Mouse (Mus musculus) heart, embryonic 14.5 days (tissue): Measurements from ENCODE around the gene Ndufs5. TPM values are rescaled to one million over a fixed set of nuclear protein-coding genes. Genes with fewer than 3 reads are reported as not detected.

Experiments used
- ATAC-seq: fragments of 200-750 bp; cut with Nextera tagmentation; 2 replicates; pipeline ENCODE4 v1.8.0; 2017; ENCODE audit warnings: low read depth, moderate TSS enrichment; ENCODE audit not compliant: insufficient number of reproducible peaks, insufficient read depth, low FRiP score
- H3K27ac ChIP-seq, 2 experiments: fragments of 200-500 bp in 1 of 2; fragments of 300-500 bp in 1 of 2; sonication (generic) in 1 of 2; replicated peaks in 1 of 2; 2 replicates each; pipeline ENCODE4 v1.5.1; 2012 to 2014; ENCODE audit warnings: low read depth in 2 of 2, low read length in 2 of 2, control low read depth in 1 of 2, mild to moderate bottlenecking in 1 of 2, mixed read lengths in 1 of 2; ENCODE audit not compliant: control insufficient read depth in 1 of 2, insufficient read depth in 1 of 2
- H3K27me3 ChIP-seq: fragments of 300-500 bp; sonication (generic); 2 replicates; pipeline ENCODE4 v1.6.1; 2014; ENCODE audit warnings: mild to moderate bottlenecking, low read length, control low read depth; ENCODE audit not compliant: control insufficient read depth, insufficient read depth
- H3K36me3 ChIP-seq: fragments of 300-500 bp; sonication (generic); 2 replicates; pipeline ENCODE4 v1.6.1; 2014; ENCODE audit warnings: mild to moderate bottlenecking, control low read depth, low read length, mixed read lengths; ENCODE audit not compliant: control insufficient read depth, insufficient read depth
- H3K4me1 ChIP-seq, 2 experiments: fragments of 200-500 bp in 1 of 2; fragments of 300-500 bp in 1 of 2; sonication (generic) in 1 of 2; 2 replicates each; pipeline ENCODE4 v1.6.1; 2012 to 2014; ENCODE audit warnings: low read length in 2 of 2, control low read depth in 1 of 2, mixed read lengths in 1 of 2; ENCODE audit not compliant: control insufficient read depth in 2 of 2, insufficient read depth in 2 of 2
- H3K4me2 ChIP-seq: fragments of 300-500 bp; sonication (generic); 2 replicates; pipeline ENCODE4 v1.6.1; 2014; ENCODE audit warnings: mild to moderate bottlenecking, low read length
- H3K4me3 ChIP-seq, 2 experiments: fragments of 200-500 bp in 1 of 2; fragments of 300-500 bp in 1 of 2; sonication (generic) in 1 of 2; 2 replicates each; pipeline ENCODE4 v1.5.1; 2012 to 2014; ENCODE audit warnings: low read length in 2 of 2, mild to moderate bottlenecking in 2 of 2, control low read depth in 1 of 2, low read depth in 1 of 2, moderate library complexity in 1 of 2; ENCODE audit not compliant: control insufficient read depth in 1 of 2, insufficient read depth in 1 of 2
- H3K9ac ChIP-seq: fragments of 300-500 bp; sonication (generic); 2 replicates; pipeline ENCODE4 v1.6.1; 2014; ENCODE audit warnings: mild to moderate bottlenecking, low read length
- H3K9me3 ChIP-seq: fragments of 300-500 bp; sonication (generic); 2 replicates; pipeline ENCODE4 v1.6.1; 2016; ENCODE audit warnings: low read length, control low read depth; ENCODE audit not compliant: control insufficient read depth
- WGBS: fragments of 180-500 bp; shearing (Covaris S2); extraction: QIAGEN DNeasy Blood & Tissue Kit; methylation state at CpG from one replicate; pipeline ENCODE4 v1.1.7; 2014; 5-methylcytosine and 5-hydroxymethylcytosine counted together
- polyA plus RNA-seq: library from polyadenylated mRNA; unstranded; fragments of >200 nt; fragmentation: Nextera tagmentation; extraction: Ambion mirVana; gene quantifications from 2 replicates; pipeline ENCODE4 v1.2.1, GENCODE M21; 2014

Ndufs5 gene
- polyA plus RNA-seq, 1 experiment from 2014 or later = 648 TPM

GRCm38 (mm10) chr4:123677060-123677804 is 40.8 kb downstream of the Ndufs5 start:
- 50% methylated on average over 10 of the region's 10 CpGs for WGBS
- H3K27me3 ChIP-seq = no peaks in the 10 kb centered on the region
- ATAC-seq = no peak
- no peaks in the 10 kb centered on the region for H3K36me3 ChIP-seq
- H3K4me1 ChIP-seq = peaks cover 10 to 31% of the 10 kb centered on the region in 2 experiments
- no peak overlapping the region for H3K4me2 ChIP-seq
- H3K9ac ChIP-seq = peak overlapping the region; percentile 44
- H3K4me3 ChIP-seq = no peak overlapping the region
- H3K27ac ChIP-seq = peak overlapping the region; percentile 5 to 47; a peak in 3 of 4 replicates
- H3K9me3 ChIP-seq = no peaks in the 10 kb centered on the region

GRCm38 (mm10) chr4:123670598-123670997 is 47.4 kb downstream of the Ndufs5 start:
- Histone ChIP-seq H3K4me3 (no peak overlapping the region), H3K4me2 (no peak overlapping the region), H3K9ac (no peak overlapping the region), H3K27me3 (no peaks in the 10 kb centered on the region), H3K4me1 (peaks cover 2 to 19% of the 10 kb centered on the region in 2 experiments; a peak in 3 of 4 replicates), H3K27ac (no peak overlapping the region), H3K9me3 (no peaks in the 10 kb centered on the region), H3K36me3 (peaks cover 5% of the 10 kb centered on the region)
- ATAC-seq = no peak

GRCm38 (mm10) chr4:123669696-123670095 is 48.3 kb downstream of the Ndufs5 start:
- Histone ChIP-seq H3K4me2 (no peak overlapping the region), H3K27me3 (no peaks in the 10 kb centered on the region), H3K4me3 (no peak overlapping the region), H3K36me3 (peaks cover 5% of the 10 kb centered on the region), H3K27ac (0 out of 4 replicates have a peak overlapping the region, but pooled peaks have one; percentile 8 to 19), H3K4me1 (peaks cover 6 to 21% of the 10 kb centered on the region in 2 experiments; a peak in 3 of 4 replicates), H3K9me3 (no peaks in the 10 kb centered on the region), H3K9ac (no peak overlapping the region)
- no peak for ATAC-seq
- WGBS = 66% methylated on average over 6 of the region's 6 CpGs

- H3K9ac ChIP-seq = peak overlapping the region; percentile 10; the same call in 1 of the 2 replicates
Measured at GRCm38 (mm10) chr4:123667260-123667867, 50.6 kb downstream of the Ndufs5 start.

GRCm38 (mm10) chr4:123666517-123666916 is 51.5 kb downstream of the Ndufs5 start:
- WGBS = 88% methylated on average over 1 of the region's 1 CpGs
- peaks cover 5% of the 10 kb centered on the region for H3K36me3 ChIP-seq
- H3K4me3 ChIP-seq = no peak overlapping the region
- peaks cover 19 to 41% of the 10 kb centered on the region in 2 experiments for H3K4me1 ChIP-seq
- peak overlapping the region; percentile 10; the same call in 1 of the 2 replicates for H3K9ac ChIP-seq
- H3K27ac ChIP-seq = no peak overlapping the region
- no peak for ATAC-seq
- H3K4me2 ChIP-seq = no peak overlapping the region
- no peaks in the 10 kb centered on the region for H3K9me3 ChIP-seq
- H3K27me3 ChIP-seq = no peaks in the 10 kb centered on the region

More at GRCm38 (mm10) chr4:123667260-123667867, 50.6 kb downstream of the Ndufs5 start:
- H3K27me3 ChIP-seq = no peaks in the 10 kb centered on the region
- ATAC-seq = no peak
- H3K4me3 ChIP-seq = no peak overlapping the region
- peaks cover 14 to 34% of the 10 kb centered on the region in 2 experiments for H3K4me1 ChIP-seq
- 59% methylated on average over 1 of the region's 1 CpGs for WGBS
- peaks cover 5% of the 10 kb centered on the region for H3K36me3 ChIP-seq
- no peak overlapping the region for H3K4me2 ChIP-seq
- H3K27ac ChIP-seq = no peak overlapping the region; a peak in 1 of 4 replicates
- H3K9me3 ChIP-seq = no peaks in the 10 kb centered on the region

- ATAC-seq = no peak
- H3K4me1 ChIP-seq = peaks cover 22 to 46% of the 10 kb centered on the region in 2 experiments
- no peaks in the 10 kb centered on the region for H3K27me3 ChIP-seq
- H3K9ac ChIP-seq = peak overlapping the region; percentile 97
- H3K9me3 ChIP-seq = no peaks in the 10 kb centered on the region
- H3K36me3 ChIP-seq = peaks cover 4% of the 10 kb centered on the region
- WGBS = 40% methylated on average over 11 of the region's 11 CpGs
- peak overlapping the region; percentile 96 to 98 for H3K27ac ChIP-seq
- H3K4me2 ChIP-seq = peak overlapping the region; percentile 88
- H3K4me3 ChIP-seq = peak overlapping the region; percentile 93 to 94
Measured at GRCm38 (mm10) chr4:123665681-123666278, 52.2 kb downstream of the Ndufs5 start.

- no peaks in the 10 kb centered on the region for H3K27me3 ChIP-seq
- H3K27ac ChIP-seq = peak overlapping the region; percentile 96 to 98
- H3K4me3 ChIP-seq = peak overlapping the region; percentile 93 to 94
- H3K4me1 ChIP-seq = peaks cover 22 to 46% of the 10 kb centered on the region in 2 experiments
- WGBS = under 1% methylated on average over 35 of the region's 58 CpGs
- H3K9ac ChIP-seq = peak overlapping the region; percentile 97
- H3K4me2 ChIP-seq = peak overlapping the region; percentile 88
- H3K36me3 ChIP-seq = 0 out of 2 replicates have a peak, but pooled peaks cover 3% of the 10 kb centered on the region
- no peaks in the 10 kb centered on the region for H3K9me3 ChIP-seq
- ATAC-seq = no peak; the same call in 1 of the 2 replicates
Measured at GRCm38 (mm10) chr4:123664951-123665661, 52.9 kb downstream of the Ndufs5 start.
